Mouse (Mus musculus) frontal cortex, postnatal 36 days (tissue): ENCODE results near the gene Cdk2.

Source experiments
- DNase-seq, 2 experiments: peaks; one replicate each; pipeline ENCODE4 v3.0.0; 2022; ENCODE audit warnings: low spot score in 2 of 2

Cdk2 gene

GRCm38 (mm10) chr10:128703895-128704294 is 936 bp downstream of the Cdk2 start, which contains the start of gene Pmel:
TSS of gene Pmel (plus strand) at chr10:128704195.
- no peak for DNase-seq

GRCm38 (mm10) chr10:128702328-128703007 is 2.4 kb downstream of the Cdk2 start:
- no peak for DNase-seq

DNA sequence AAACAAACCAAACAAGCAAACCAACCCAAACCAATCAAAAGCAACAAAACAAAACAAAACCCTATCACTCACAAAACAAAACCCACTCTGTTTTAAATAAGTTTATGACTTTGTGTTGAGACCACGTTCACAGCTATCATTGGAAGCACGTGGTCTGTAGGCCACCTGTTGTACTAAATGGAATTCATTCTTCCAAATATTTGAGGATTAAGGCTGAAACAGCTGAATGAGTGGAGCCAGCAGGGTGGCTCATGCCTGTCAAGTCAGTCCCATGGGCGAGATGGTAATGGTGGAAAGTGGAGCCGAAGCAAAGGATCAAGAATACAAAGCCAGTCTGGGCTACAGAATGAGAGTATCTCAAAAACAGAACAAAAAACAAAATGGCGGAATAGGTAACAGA is 4.1 kb downstream of the Cdk2 start:
- no peak for DNase-seq

DNA sequence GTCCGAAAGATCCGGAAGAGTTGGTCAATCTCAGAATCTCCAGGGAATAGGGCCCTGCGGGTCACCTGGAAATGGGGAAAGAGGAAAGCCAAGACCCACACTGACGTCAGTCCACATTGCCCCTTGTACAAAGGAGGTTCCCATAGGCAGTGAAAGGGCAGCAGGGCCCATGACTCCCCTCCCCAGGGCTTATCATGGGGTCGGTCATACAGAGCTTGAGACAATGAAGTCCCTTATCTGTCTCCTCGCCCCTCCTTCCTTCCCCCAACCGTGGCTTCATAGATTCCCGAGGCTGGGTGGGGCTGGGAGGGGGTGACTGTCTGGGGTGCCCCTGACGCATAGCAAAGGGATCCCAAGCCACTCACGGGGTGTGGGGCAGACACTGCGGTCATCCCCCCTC is 5.2 kb downstream of the Cdk2 start:
- no peak for DNase-seq

- DNase-seq = no peak
These were observed 5.8 kb downstream of the Cdk2 start for GRCm38 (mm10) chr10:128699006-128699405.

- no peak for DNase-seq
These were observed 7.6 kb downstream of the Cdk2 start for GRCm38 (mm10) chr10:128697072-128697725.

DNA sequence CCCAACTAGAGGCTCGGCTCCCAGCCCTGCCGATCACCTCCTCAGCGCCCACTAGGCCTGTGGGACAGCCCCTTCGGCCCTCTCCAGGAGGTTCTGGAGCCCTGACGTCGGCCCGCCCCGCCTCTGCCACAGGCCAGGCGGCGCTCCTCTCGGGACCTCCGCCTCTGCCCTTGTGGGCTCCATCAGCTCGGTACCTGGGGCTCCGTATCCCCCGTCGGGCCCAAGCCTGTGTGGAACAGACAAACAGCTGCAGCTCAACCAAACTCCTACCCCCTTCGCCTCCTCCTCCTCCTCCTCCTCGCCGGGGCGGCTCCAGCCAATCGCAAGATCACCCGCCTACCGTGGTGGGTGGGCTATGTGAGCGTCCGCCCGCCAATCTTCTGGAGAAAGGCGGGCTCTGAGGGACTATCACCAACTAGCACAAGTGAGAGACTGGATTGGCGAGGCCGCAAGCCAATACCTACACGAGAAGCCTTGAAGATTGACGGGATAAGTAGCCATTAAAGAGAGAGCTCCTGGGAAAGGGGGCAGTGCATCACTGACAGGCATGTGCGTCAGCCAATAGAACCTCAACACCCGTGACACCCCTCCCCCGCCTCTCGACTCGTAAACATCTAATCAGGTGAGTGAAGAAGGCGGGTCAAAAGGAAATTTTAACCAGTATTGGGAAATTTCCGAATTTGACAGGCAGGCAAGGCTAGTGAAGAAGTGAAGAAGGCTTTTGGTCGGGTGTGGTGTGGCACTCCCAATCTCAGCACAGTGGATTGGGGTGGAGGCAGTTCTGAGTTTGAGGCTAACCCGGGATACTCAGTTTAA is 8.6 kb downstream of the Cdk2 start, which contains the start of gene Rab5b:
Rab5b (minus strand) TSS at position 273 of the 816 bp plus-strand sequence.
- DNase-seq = peak; percentile 100

DNA sequence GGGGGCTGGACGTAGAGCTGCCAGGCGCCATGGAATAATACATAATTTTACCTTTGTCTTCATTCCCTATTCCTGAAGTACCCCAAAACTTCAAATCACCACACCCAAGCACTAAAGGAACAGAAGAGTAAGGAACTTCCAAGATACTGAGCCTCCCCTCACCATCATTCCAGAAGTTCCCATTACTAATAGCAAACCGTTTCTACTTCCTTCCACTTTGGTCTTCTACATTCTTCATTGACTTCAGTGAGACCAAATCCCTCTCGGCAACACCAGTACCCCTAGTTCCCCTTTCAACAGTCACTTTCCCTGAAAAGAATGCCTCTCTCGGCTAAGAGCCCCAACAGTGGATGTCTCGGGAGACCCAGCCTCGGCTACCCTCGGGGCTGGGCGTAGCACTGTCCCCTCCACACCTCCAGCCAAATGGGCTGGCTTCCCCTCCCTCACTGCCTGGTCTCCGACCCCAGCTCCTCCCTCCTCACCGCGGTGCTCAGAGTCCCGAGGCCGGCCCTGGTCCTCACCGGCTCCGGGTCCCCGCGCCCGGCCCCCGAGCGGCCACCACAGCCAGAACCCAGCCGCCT is 9.3 kb downstream of the Cdk2 start:
- no peak for DNase-seq

DNA sequence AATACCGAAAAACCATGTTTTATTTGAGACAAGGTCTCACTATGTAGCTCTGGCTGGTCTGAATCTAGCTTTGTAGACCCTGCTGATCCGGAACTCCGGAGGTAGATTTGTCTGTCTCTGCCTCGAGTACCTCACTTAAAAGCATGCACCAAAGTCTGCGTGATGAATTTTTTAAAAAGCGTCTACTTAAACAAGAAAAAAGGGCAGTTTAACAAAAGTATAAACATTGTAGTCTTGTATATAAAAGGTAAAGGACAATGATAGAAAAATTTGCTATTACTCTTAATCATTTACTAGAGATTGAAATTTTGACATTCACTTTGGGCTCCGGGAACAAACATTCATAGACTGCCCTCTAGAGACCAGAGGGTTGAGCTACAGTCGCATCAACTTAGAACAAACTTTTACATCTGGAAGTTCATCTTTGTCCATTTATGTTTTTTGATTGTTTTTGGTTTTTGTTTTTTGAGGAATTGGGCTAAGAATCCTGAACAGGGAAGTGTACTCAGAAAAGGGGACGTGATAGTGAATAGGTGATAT is 30.3 kb downstream of the Cdk2 start:
- DNase-seq = peak in 1 of 2 experiments; percentile 28

DNA sequence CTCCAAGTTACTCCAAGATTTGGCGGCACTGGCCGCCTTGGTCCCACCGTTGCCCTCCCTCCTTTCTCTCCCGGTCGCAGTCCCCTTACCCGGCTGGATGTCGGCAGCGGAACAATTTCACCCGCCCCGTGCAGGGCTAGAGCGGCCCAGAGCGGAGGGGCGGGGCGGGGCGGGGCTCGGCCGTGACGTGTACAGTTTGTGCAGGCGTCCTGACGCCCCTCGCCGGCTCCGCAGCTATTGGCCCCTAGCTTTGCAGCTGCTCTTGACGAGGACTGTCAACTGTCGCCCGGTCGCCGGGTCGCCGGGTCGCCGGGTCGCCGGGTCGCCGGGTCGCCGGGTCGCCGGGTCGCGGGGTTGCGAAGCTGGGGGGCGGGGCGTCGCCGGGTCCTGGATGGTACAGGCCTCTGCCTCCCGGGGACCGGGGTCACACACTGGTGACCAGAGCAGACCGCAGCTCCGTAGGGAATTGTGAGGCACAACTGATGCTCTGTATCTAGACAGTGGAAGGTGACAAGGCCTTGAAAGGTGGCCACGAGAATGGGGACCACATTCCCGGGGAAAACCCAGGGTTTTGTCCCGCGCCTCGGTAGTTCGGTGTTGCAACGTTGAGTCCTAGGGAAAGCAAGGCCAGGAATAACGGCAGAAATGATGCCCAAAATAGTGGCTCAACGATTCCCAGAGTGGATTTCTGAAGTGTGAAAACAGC is 30.9 kb downstream of the Cdk2 start, which contains the start of gene Suox:
Suox (minus strand) TSS at position 311 of the 706 bp plus-strand sequence.
- DNase-seq = peak; percentile 79 to 81

GRCm38 (mm10) chr10:128671148-128671547 is 33.7 kb downstream of the Cdk2 start:
- no peak for DNase-seq

- DNase-seq = peak; percentile 61 to 62
These were observed 35.8 kb downstream of the Cdk2 start for GRCm38 (mm10) chr10:128668790-128669672.

GRCm38 (mm10) chr10:128665806-128666205 is 39.0 kb downstream of the Cdk2 start:
- DNase-seq = no peak

- no peak for DNase-seq
These were observed 39.5 kb downstream of the Cdk2 start for GRCm38 (mm10) chr10:128665307-128665706.

DNA sequence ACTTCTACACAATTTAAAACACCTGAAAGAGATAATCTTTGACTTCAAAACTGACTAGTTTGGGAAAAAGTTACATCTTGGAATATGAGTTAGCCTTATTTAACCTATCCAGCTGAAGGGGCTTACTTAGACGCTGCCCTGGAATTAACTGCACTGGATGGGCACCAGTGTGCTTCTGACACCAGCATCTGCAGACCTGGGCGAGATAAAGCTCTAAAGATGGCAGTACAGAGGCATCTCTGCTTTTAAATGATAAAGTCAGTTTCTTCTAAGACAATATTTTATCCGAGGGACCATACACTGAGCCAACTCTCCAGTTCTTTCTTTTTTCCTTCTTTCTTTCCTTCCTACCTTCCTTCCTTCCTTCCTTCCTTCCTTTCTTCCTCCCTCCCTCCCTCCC is 40.0 kb downstream of the Cdk2 start:
- no peak for DNase-seq

DNA sequence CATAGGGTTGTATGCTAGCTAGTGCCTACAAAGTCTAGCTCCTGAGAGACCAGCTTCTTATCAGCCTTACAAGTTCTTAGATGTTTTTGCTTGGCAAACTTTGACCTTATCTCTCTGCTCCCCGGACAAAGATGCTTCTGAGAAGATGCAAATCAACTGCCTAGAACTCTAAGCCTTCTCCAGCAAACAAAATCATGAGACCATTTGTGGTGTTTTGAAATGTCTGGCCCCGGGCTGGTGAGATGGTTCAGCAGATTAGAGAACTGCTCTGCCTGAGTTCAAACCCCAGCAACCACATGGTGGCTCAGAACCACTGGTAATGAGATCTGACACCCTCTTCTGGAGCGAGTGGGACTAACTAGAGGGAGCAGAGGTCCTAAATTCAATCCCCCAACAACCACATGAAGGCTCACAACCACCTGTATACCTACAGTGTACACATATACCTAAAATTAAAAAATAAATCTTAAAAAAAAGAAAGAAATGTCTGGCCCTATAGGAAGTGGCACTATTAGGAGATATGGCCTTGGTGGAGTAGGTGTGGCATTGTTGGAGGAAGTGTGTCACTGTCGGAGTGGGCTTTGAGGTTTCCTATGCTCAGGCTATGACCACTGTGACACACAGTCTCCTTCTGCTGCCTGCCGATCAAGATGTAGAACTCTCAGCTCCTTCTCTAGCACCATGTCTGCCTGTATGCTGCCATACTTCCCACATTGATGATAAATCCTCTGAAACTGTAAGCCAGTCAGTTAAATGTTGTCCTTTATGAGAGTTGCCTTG is 41.2 kb downstream of the Cdk2 start:
- DNase-seq = no peak

GRCm38 (mm10) chr10:128662465-128662864 is 42.4 kb downstream of the Cdk2 start:
- DNase-seq = no peak

DNA sequence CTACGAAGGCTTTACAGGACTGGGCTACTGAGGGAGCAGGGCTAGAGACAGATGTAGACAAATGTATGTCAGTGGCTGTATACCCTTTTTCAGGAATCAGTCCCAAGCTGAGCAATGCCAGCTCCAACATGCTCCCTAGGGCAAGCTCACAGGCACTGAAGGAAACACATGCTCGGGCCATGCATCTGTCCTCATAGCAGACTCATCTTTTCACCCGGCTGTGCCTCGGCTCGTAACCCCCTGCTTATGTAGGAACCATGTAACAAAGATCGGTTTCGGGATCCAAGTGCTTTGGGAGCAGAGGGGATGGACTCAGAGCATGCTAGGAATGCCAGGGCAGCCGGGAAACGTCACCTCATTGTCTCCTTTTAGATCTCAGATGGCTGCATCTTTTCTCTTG is 45.3 kb downstream of the Cdk2 start:
- no peak for DNase-seq

- DNase-seq = no peak
These were observed 47.0 kb downstream of the Cdk2 start for GRCm38 (mm10) chr10:128657844-128658243.
